ENCODE assay signal across 8 mouse cellular contexts in the genomic region with DNA sequence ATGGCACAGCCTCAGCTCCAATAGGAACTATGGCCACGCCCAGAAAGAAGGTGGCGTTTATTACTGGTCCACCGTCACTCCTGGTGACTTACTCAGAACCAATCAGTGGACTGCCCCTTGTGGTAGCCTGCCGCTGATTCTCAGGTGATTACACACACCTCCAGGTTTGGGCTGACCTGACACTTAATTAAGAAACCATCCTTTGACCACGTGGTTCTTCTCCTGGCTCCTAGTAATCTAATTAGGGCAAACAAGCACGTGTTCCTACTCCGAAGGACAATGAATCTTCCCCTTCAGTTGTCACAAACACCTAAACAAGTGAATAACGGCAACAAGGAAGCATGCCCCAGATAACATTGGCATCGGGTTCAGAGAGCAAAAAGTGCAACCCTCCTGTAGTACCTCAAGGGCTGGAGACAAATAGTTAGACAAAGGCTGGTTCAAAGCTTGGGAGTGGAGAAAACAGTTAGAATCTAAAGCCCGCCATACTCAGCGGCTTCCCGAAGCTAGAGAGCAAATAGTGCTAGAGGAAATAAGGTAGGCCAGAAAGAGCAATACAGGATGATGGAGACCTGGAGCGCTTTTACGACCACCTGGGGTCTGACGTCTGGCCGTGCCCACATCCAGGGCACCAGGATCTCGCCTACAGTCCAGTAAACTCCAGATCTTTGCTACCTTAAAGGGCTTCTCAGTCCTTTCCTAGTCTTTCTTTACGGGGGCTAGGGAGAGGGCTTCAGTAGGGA. TPM values are rescaled to one million over a fixed set of nuclear protein-coding genes. Genes with fewer than 3 reads are reported as not detected.
DNase-seq lines count a peak whose midpoint lies in the region; ATAC-seq lines count a peak whose summit lies in the region.

No protein-coding gene starts in this region.

- H3K9me3 ChIP-seq in limb, embryonic 15.5 days, result no peaks in the 10 kb centered on the region
- no peaks in the 10 kb centered on the region for H3K9me3 ChIP-seq in midbrain, embryonic 16.5 days (replicated peaks; ENCODE audit: control insufficient read depth, low read length, poor library complexity, severe bottlenecking)

- H3K27me3 ChIP-seq in limb, embryonic 15.5 days, result no peaks in the 10 kb centered on the region
- H3K27me3 ChIP-seq in midbrain, embryonic 16.5 days (ENCODE audit: control insufficient read depth, insufficient read depth, low read depth, low read length), result no peaks in the 10 kb centered on the region

- WGBS in limb, embryonic 15.5 days, result under 1% methylated on average over 18 of the region's 18 CpGs
- under 1% methylated on average over 18 of the region's 18 CpGs for WGBS in midbrain, embryonic 16.5 days

- peak overlapping the region; percentile 56 for H3K9ac ChIP-seq in limb, embryonic 15.5 days
- peak overlapping the region; percentile 79 for H3K9ac ChIP-seq in midbrain, embryonic 16.5 days (ENCODE audit: low read depth, low read length)

- peak overlapping the region; percentile 82 for H3K4me2 ChIP-seq in limb, embryonic 15.5 days
- H3K4me2 ChIP-seq in midbrain, embryonic 16.5 days (ENCODE audit: low read length), result peak overlapping the region; percentile 85

- peaks cover 9% of the 10 kb centered on the region for H3K4me1 ChIP-seq in limb, embryonic 15.5 days
- H3K4me1 ChIP-seq in midbrain, embryonic 16.5 days (ENCODE audit: control insufficient read depth, insufficient read depth, low read length), result peaks cover 25% of the 10 kb centered on the region

- peak overlapping the region; percentile 60 for H3K27ac ChIP-seq in limb, embryonic 15.5 days
- peak overlapping the region; percentile 85 for H3K27ac ChIP-seq in midbrain, embryonic 16.5 days (ENCODE audit: low read length)

- ATAC-seq in activated CD4-positive, CD25-positive, alpha-beta regulatory T cell, adult 4 months, result peak; percentile 86
- peak; percentile 67; the same call in 1 of the 2 replicates for ATAC-seq in limb, embryonic 15.5 days (ENCODE audit: insufficient number of reproducible peaks, low FRiP score, low TSS enrichment, low read depth)
- peak; percentile 98 for ATAC-seq in midbrain, embryonic 16.5 days

- peak; percentile 95 for DNase-seq in 3T3-L1 (ENCODE audit: low read depth, low spot score)
- peak; percentile 91 for DNase-seq in embryo, embryonic 10 days (ENCODE audit: low spot score)
- peak; percentile 78 for DNase-seq in gonadal fat pad, adult 2 months (ENCODE audit: low read depth)
- DNase-seq in kidney, adult 8-10 months, result peak; percentile 57 to 61
- peak; percentile 75 to 81 for DNase-seq in spleen, postnatal 4 days (ENCODE audit: low spot score in 2 of 2)

- peaks cover 24% of the 10 kb centered on the region for H3K36me3 ChIP-seq in limb, embryonic 15.5 days
- H3K36me3 ChIP-seq in midbrain, embryonic 16.5 days (ENCODE audit: control insufficient read depth, insufficient read depth, low read length), result peaks cover 9% of the 10 kb centered on the region

- peak overlapping the region; percentile 56 for H3K4me3 ChIP-seq in limb, embryonic 15.5 days
- peak overlapping the region; percentile 70 for H3K4me3 ChIP-seq in midbrain, embryonic 16.5 days (ENCODE audit: low read depth, low read length)

RNA-seq across cellular contexts. Expression of a gene that starts 1.0 kb away (rescaled TPM):
- polyA plus RNA-seq in activated CD4-positive, CD25-positive, alpha-beta regulatory T cell, adult 4 months (2017; shearing (Covaris generic)), result 10 to 100 TPM; 13.2 to 17.5 TPM
- polyA plus RNA-seq in gonadal fat pad, adult 2 months (2012; rRNA removed), result 20.4 and 22.4 TPM in 2 replicates
- polyA plus RNA-seq in limb, embryonic 15.5 days (2015; fragmentation: Nextera tagmentation; extraction: Ambion mirVana), result 26.0 and 26.6 TPM in 2 replicates
- polyA plus RNA-seq in midbrain, embryonic 16.5 days (2015; fragmentation: Nextera tagmentation; extraction: Ambion mirVana), result 38.4 and 44.9 TPM in 2 replicates

RNA-seq across cellular contexts. Expression of a gene that starts 17.6 kb away (rescaled TPM):
- 10 to 100 TPM; 11.2 to 20.6 TPM for polyA plus RNA-seq in activated CD4-positive, CD25-positive, alpha-beta regulatory T cell, adult 4 months (2017; shearing (Covaris generic))
- polyA plus RNA-seq in gonadal fat pad, adult 2 months (2012; rRNA removed), result 5.6 and 5.7 TPM in 2 replicates
- 47.1 and 51.3 TPM in 2 replicates for polyA plus RNA-seq in limb, embryonic 15.5 days (2015; fragmentation: Nextera tagmentation; extraction: Ambion mirVana)
- 1.1 and 1.2 TPM in 2 replicates for polyA plus RNA-seq in midbrain, embryonic 16.5 days (2015; fragmentation: Nextera tagmentation; extraction: Ambion mirVana)

RNA-seq across cellular contexts. Expression of a gene that starts 18.6 kb away (rescaled TPM):
- polyA plus RNA-seq in activated CD4-positive, CD25-positive, alpha-beta regulatory T cell, adult 4 months (2017; shearing (Covaris generic)), result 10 to 100 TPM; 38.2 to 61.7 TPM
- 36.8 and 46.8 TPM in 2 replicates for polyA plus RNA-seq in gonadal fat pad, adult 2 months (2012; rRNA removed)
- polyA plus RNA-seq in limb, embryonic 15.5 days (2015; fragmentation: Nextera tagmentation; extraction: Ambion mirVana), result 104 and 113 TPM in 2 replicates
- 228 and 245 TPM in 2 replicates for polyA plus RNA-seq in midbrain, embryonic 16.5 days (2015; fragmentation: Nextera tagmentation; extraction: Ambion mirVana)

Comparison
In these comparisons a context has a peak if more than half of its experiments do, and no peak if none do; other contexts are left out.
1. Peak in every context shown above with its lines: DNase-seq, ATAC-seq, H3K4me3 ChIP-seq and H3K27ac ChIP-seq.